Mouse (Mus musculus) olfactory bulb, adult 2 months (tissue): Measurements from ENCODE around the gene Wasf2. TPM values are rescaled to one million over a fixed set of nuclear protein-coding genes. Genes with fewer than 3 reads are reported as not detected.

Experiments
- H3K27ac ChIP-seq: fragments of 200-500 bp; 2 replicates; pipeline ENCODE4 v1.5.1; 2012; ENCODE audit warnings: low read depth, low read length; ENCODE audit not compliant: insufficient read depth
- H3K4me1 ChIP-seq: fragments of 200-500 bp; 2 replicates; pipeline ENCODE4 v1.6.1; 2012; ENCODE audit warnings: low read length; ENCODE audit not compliant: control insufficient read depth, insufficient read depth
- H3K4me3 ChIP-seq: fragments of 200-500 bp; 2 replicates; pipeline ENCODE4 v1.5.1; 2012; ENCODE audit warnings: mild to moderate bottlenecking, low read depth, low read length, moderate library complexity; ENCODE audit not compliant: insufficient read depth
- CTCF ChIP-seq: fragments of 200-500 bp; IDR thresholded peaks from 2 replicates; pipeline ENCODE4 v1.5.1; 2012; ENCODE audit warnings: low read depth, mild to moderate bottlenecking, low read length, moderate library complexity; ENCODE audit not compliant: insufficient read depth
- POLR2A ChIP-seq: fragments of 200-500 bp; IDR thresholded peaks from 2 replicates; pipeline ENCODE4 v1.6.1; 2012; ENCODE audit warnings: mild to moderate bottlenecking, low read depth, low read length, moderate library complexity; ENCODE audit not compliant: insufficient read depth
- WGBS: fragments of 180-500 bp; shearing (Covaris S2); methylation state at CpG from one replicate; pipeline ENCODE4 v1.1.7; 2018; 5-methylcytosine and 5-hydroxymethylcytosine counted together
- polyA plus RNA-seq: library from polyadenylated mRNA; stranded (reverse); fragments of >200 nt; gene quantifications from 2 replicates; pipeline ENCODE4 v1.2.4, GENCODE M21; 2012; ENCODE audit warnings: low replicate concordance; ENCODE audit not compliant: missing spikeins, insufficient read depth, insufficient read length

Wasf2 gene
- polyA plus RNA-seq, 1 experiment, result not detected

- WGBS, result 78% methylated on average over 10 of the region's 10 CpGs
- no peak overlapping the region for H3K27ac ChIP-seq
- TF ChIP-seq CTCF (no peak), POLR2A (no peak)
- H3K4me3 ChIP-seq, result no peak overlapping the region
- H3K4me1 ChIP-seq, result peaks cover 5% of the 10 kb centered on the region
Observed at GRCm38 (mm10) chr4:133189396-133189795, 59.1 kb downstream of the Wasf2 start.

- Histone ChIP-seq H3K4me3 (no peak overlapping the region), H3K4me1 (peaks cover 30% of the 10 kb centered on the region), H3K27ac (no peak overlapping the region)
- TF ChIP-seq POLR2A (no peak), CTCF (no peak)
- WGBS, result 87% methylated on average over 11 of the region's 11 CpGs
Observed at GRCm38 (mm10) chr4:133194482-133194881, 64.2 kb downstream of the Wasf2 start.

- 48% methylated on average over 4 of the region's 4 CpGs for WGBS
- H3K4me3 ChIP-seq, result no peak overlapping the region
- no peak overlapping the region for H3K27ac ChIP-seq
- no peak for TF ChIP-seq CTCF
- TF ChIP-seq POLR2A, result no peak
- peaks cover 35% of the 10 kb centered on the region for H3K4me1 ChIP-seq
Observed at GRCm38 (mm10) chr4:133195014-133195413, 64.7 kb downstream of the Wasf2 start.

GRCm38 (mm10) chr4:133196136-133196535 is 65.8 kb downstream of the Wasf2 start:
- TF ChIP-seq CTCF (no peak), POLR2A (no peak)
- 76% methylated on average over 2 of the region's 2 CpGs for WGBS
- Histone ChIP-seq H3K27ac (no peak overlapping the region), H3K4me3 (no peak overlapping the region), H3K4me1 (peaks cover 46% of the 10 kb centered on the region)

GRCm38 (mm10) chr4:133196852-133197251 is 66.5 kb downstream of the Wasf2 start:
- Histone ChIP-seq H3K4me3 (no peak overlapping the region), H3K27ac (no peak overlapping the region), H3K4me1 (peaks cover 52% of the 10 kb centered on the region)
- TF ChIP-seq POLR2A, result no peak
- WGBS, result 24% methylated on average over 7 of the region's 7 CpGs

GRCm38 (mm10) chr4:133197355-133197754 is 67.0 kb downstream of the Wasf2 start:
- Histone ChIP-seq H3K4me1 (peaks cover 52% of the 10 kb centered on the region), H3K27ac (0 out of 2 replicates have a peak overlapping the region, but pooled peaks have one; percentile 16), H3K4me3 (no peak overlapping the region)
- TF ChIP-seq POLR2A (no peak), CTCF (no peak)
- WGBS, result 14% methylated on average over 5 of the region's 5 CpGs

- TF ChIP-seq POLR2A, result no peak
- TF ChIP-seq CTCF, result no peak
- Histone ChIP-seq H3K27ac (0 out of 2 replicates have a peak overlapping the region, but pooled peaks have one; percentile 16), H3K4me3 (no peak overlapping the region), H3K4me1 (peaks cover 52% of the 10 kb centered on the region)
- 28% methylated on average over 13 of the region's 13 CpGs for WGBS
Observed at GRCm38 (mm10) chr4:133197801-133198286, 67.5 kb downstream of the Wasf2 start.

- H3K27ac ChIP-seq, result no peak overlapping the region
- TF ChIP-seq POLR2A (no peak), CTCF (no peak)
- 38% methylated on average over 19 of the region's 19 CpGs for WGBS
- peaks cover 54% of the 10 kb centered on the region for H3K4me1 ChIP-seq
- H3K4me3 ChIP-seq, result no peak overlapping the region
Observed at GRCm38 (mm10) chr4:133198337-133199180, 68.3 kb downstream of the Wasf2 start.

- H3K27ac ChIP-seq, result no peak overlapping the region
- no peak for TF ChIP-seq CTCF
- TF ChIP-seq POLR2A, result no peak
- no peak overlapping the region for H3K4me3 ChIP-seq
- WGBS, result 62% methylated on average over 6 of the region's 6 CpGs
- H3K4me1 ChIP-seq, result peaks cover 58% of the 10 kb centered on the region
Observed at GRCm38 (mm10) chr4:133199743-133200142, 69.4 kb downstream of the Wasf2 start.
